Mouse (Mus musculus): Measurements from ENCODE around the gene Rag2. TPM values are rescaled to one million over a fixed set of nuclear protein-coding genes. Genes with fewer than 3 reads are reported as not detected.

The Rag2 gene
- 0.13 TPM in 1 of 2 replicates, not detected in the other for polyA plus RNA-seq (2014; fragmentation: Nextera tagmentation; extraction: Ambion mirVana)

DNA sequence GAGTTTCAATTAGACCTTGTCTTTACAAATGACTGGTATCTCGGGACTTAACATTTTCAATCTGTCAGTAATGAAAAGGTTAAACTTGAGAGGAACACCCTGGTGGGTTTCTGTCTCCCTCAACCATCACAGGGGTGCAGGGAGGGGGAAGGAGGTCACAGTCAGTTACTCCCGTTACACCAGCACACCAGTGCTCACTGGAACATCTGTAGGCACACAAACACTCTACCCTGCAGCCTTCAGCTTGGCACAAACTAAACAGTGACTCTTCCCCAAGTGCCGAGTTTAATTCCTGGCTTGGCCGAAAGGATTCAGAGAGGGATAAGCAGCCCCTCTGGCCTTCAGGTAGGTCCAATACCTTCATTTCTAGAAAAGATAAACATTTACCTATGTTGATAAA is at the start of gene Rag2:
TSS of gene Rag2 (plus strand) at position 193 of the 400 bp plus-strand sequence.
- H3K4me3 ChIP-seq (ENCODE audit: low read depth, low read length), result no peak within 1 kb of the TSS
- DNase-seq (ENCODE audit: low spot score) (no peak), ATAC-seq (ENCODE audit: insufficient number of reproducible peaks, low FRiP score, low TSS enrichment, low read depth) (no peak)
- no peak within 1 kb of the TSS for H3K9ac ChIP-seq (ENCODE audit: low read length)
- H3K36me3 ChIP-seq (ENCODE audit: control insufficient read depth, insufficient read depth, low read length), result no peaks in the 10 kb centered on the region
- H3K9me3 ChIP-seq (ENCODE audit: control insufficient read depth, low read length), result no peaks in the 10 kb centered on the region
- H3K4me2 ChIP-seq (ENCODE audit: low read depth, severe bottlenecking), result no peak within 1 kb of the TSS
- 63% methylated on average over 4 of the region's 4 CpGs for WGBS
- H3K27ac ChIP-seq (replicated peaks; ENCODE audit: low read depth, low read length), result no peak within 1 kb of the TSS
- H3K27me3 ChIP-seq (ENCODE audit: control insufficient read depth, insufficient read depth, low read length), result no peaks in the 10 kb centered on the region
- H3K4me1 ChIP-seq (ENCODE audit: control insufficient read depth, insufficient read depth, low read length), result no peaks in the 10 kb centered on the region

DNA sequence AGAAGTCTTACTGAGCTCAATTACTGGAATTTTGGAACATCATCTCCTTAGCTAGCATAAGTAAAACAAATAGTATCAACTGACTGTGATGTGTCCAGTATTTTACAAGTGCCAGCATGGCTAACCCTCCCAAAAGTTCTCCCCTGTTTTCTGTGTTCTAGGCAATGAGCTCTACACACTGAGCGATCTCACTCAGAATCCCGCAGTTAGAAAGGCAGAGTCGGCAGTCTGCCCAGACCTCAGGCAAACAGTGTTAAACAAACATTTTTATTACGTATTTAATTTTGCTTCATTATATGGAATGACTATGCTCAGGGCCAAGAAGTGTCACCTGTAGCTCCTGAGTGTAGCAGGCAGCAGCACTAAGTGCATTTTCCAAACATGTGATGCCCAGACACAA is 47.3 kb upstream of the Rag2 start:
- H3K27ac ChIP-seq (replicated peaks; ENCODE audit: low read depth, low read length), result no peak overlapping the region
- no peak for ATAC-seq (ENCODE audit: insufficient number of reproducible peaks, low FRiP score, low TSS enrichment, low read depth)

DNA sequence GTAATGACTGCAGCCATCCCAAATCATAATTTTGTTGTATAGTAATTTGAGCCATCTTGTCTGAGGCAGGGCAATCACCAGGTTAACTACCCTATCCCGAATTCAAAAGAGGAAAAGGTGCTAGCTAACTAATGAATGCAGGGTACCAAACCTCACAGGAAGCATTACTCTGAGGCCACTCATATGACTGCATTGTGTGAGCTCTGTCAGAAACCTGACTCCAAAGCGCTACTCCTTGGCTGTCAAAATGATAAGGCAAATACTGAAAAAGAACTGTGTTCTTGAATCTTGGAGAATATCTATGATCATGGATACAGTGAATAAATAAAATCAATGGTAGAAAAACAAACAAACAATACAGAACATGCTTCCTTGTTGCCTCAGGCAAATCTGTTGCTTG is 44.5 kb upstream of the Rag2 start:
- no peak for ATAC-seq (ENCODE audit: insufficient number of reproducible peaks, low FRiP score, low TSS enrichment, low read depth)
- Histone ChIP-seq H3K4me1 (ENCODE audit: control insufficient read depth, insufficient read depth, low read length) (peaks cover 4% of the 10 kb centered on the region; the same call in 1 of the 2 replicates), H3K4me3 (ENCODE audit: low read depth, low read length) (no peak overlapping the region), H3K27ac (replicated peaks; ENCODE audit: low read depth, low read length) (no peak overlapping the region), H3K4me2 (ENCODE audit: low read depth, severe bottlenecking) (no peak overlapping the region), H3K9me3 (ENCODE audit: control insufficient read depth, low read length) (no peaks in the 10 kb centered on the region), H3K36me3 (ENCODE audit: control insufficient read depth, insufficient read depth, low read length) (no peaks in the 10 kb centered on the region), H3K9ac (ENCODE audit: low read length) (no peak overlapping the region), H3K27me3 (ENCODE audit: control insufficient read depth, insufficient read depth, low read length) (no peaks in the 10 kb centered on the region)
- DNase-seq (ENCODE audit: low spot score), result no peak
- whole genome bisulfite sequencing, result 51% methylated on average over 2 of the region's 2 CpGs

More for the DNA sequence above, 47.3 kb upstream of the Rag2 start:
- no peak overlapping the region for H3K9ac ChIP-seq (ENCODE audit: low read length)
- H3K9me3 ChIP-seq (ENCODE audit: control insufficient read depth, low read length), result no peaks in the 10 kb centered on the region
- no peaks in the 10 kb centered on the region for H3K36me3 ChIP-seq (ENCODE audit: control insufficient read depth, insufficient read depth, low read length)
- no peak for DNase-seq (ENCODE audit: low spot score)
- 63% methylated on average over 4 of the region's 4 CpGs for WGBS
- H3K27me3 ChIP-seq (ENCODE audit: control insufficient read depth, insufficient read depth, low read length), result no peaks in the 10 kb centered on the region
- H3K4me1 ChIP-seq (ENCODE audit: control insufficient read depth, insufficient read depth, low read length), result peaks cover 4% of the 10 kb centered on the region; the same call in 1 of the 2 replicates
- H3K4me3 ChIP-seq (ENCODE audit: low read depth, low read length), result no peak overlapping the region
- no peak overlapping the region for H3K4me2 ChIP-seq (ENCODE audit: low read depth, severe bottlenecking)

DNA sequence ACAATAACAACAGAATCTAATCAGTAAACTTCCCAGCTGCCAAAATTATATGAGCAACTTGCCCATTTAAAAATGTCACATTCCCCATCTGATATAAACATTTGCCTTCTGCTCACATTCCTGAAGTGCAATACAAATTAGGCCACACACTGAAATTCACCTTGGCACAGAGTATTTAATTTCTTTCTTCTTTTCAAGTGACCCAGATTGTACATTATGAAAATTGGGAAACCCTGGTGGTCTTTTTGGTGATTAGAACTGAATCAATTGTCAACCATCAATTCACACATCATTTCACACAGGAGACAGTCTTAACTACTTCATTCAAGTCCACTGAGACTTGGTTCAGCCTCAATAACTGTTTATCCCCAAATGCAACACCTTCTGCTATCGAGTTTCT is 44.1 kb upstream of the Rag2 start:
- Histone ChIP-seq H3K27ac (replicated peaks; ENCODE audit: low read depth, low read length) (no peak overlapping the region), H3K4me3 (ENCODE audit: low read depth, low read length) (no peak overlapping the region), H3K9ac (ENCODE audit: low read length) (no peak overlapping the region), H3K4me1 (ENCODE audit: control insufficient read depth, insufficient read depth, low read length) (peaks cover 4% of the 10 kb centered on the region; the same call in 1 of the 2 replicates), H3K27me3 (ENCODE audit: control insufficient read depth, insufficient read depth, low read length) (no peaks in the 10 kb centered on the region), H3K9me3 (ENCODE audit: control insufficient read depth, low read length) (no peaks in the 10 kb centered on the region), H3K36me3 (ENCODE audit: control insufficient read depth, insufficient read depth, low read length) (no peaks in the 10 kb centered on the region), H3K4me2 (ENCODE audit: low read depth, severe bottlenecking) (no peak overlapping the region)
- no peak for DNase-seq (ENCODE audit: low spot score)
- no peak for ATAC-seq (ENCODE audit: insufficient number of reproducible peaks, low FRiP score, low TSS enrichment, low read depth)
- 35% methylated on average over 1 of the region's 1 CpGs for WGBS

DNA sequence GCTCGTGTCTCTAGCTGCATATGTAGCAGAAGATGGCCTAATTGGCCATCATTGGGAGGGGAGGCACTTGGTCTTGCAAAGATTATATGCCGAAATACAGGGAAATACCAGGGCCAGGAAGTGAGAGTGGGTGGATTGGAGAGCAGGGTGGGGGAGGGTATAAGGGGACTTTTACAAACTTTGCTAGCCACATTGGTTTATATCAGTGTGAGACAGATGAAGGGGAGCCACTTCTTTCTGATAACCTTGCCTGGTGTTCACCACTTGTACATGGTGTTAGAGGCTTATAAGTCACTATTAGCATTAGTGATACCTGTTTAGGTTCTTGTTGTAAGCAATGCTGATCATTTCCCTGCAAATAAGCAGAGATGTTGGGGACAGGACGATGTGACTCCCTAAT is 43.5 kb upstream of the Rag2 start:
- Histone ChIP-seq H3K36me3 (ENCODE audit: control insufficient read depth, insufficient read depth, low read length) (no peaks in the 10 kb centered on the region), H3K4me2 (ENCODE audit: low read depth, severe bottlenecking) (no peak overlapping the region), H3K9me3 (ENCODE audit: control insufficient read depth, low read length) (no peaks in the 10 kb centered on the region), H3K4me3 (ENCODE audit: low read depth, low read length) (no peak overlapping the region), H3K27me3 (ENCODE audit: control insufficient read depth, insufficient read depth, low read length) (no peaks in the 10 kb centered on the region), H3K9ac (ENCODE audit: low read length) (no peak overlapping the region), H3K4me1 (ENCODE audit: control insufficient read depth, insufficient read depth, low read length) (peaks cover 4% of the 10 kb centered on the region; the same call in 1 of the 2 replicates), H3K27ac (replicated peaks; ENCODE audit: low read depth, low read length) (no peak overlapping the region)
- DNase-seq (ENCODE audit: low spot score) (no peak), ATAC-seq (ENCODE audit: insufficient number of reproducible peaks, low FRiP score, low TSS enrichment, low read depth) (no peak)
- 66% methylated on average over 3 of the region's 3 CpGs for WGBS

DNA sequence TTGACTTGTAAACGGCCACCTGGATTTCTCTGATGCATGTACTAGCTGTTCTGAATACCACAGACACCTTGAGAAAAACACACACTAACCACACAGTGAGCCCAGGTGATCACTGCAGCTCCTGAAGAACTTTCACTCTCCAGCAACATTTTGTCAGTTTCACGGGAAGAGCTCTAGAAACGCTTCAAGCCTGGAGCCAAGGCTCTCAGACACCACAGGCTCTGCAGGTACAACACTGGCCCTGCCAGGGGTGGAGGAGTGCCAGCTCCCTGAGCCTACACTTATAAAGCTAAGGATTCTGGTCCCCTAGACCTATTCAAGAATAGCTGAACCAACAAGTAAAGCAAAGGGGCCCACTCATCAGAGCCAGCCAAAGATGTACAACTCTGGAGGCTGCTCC is 43.1 kb upstream of the Rag2 start:
- ATAC-seq (ENCODE audit: insufficient number of reproducible peaks, low FRiP score, low TSS enrichment, low read depth) (no peak), DNase-seq (ENCODE audit: low spot score) (no peak)
- no peak overlapping the region for H3K4me3 ChIP-seq (ENCODE audit: low read depth, low read length)
- H3K27ac ChIP-seq (replicated peaks; ENCODE audit: low read depth, low read length), result no peak overlapping the region
- H3K36me3 ChIP-seq (ENCODE audit: control insufficient read depth, insufficient read depth, low read length), result no peaks in the 10 kb centered on the region
- 82% methylated on average over 3 of the region's 3 CpGs for WGBS
- no peaks in the 10 kb centered on the region for H3K9me3 ChIP-seq (ENCODE audit: control insufficient read depth, low read length)
- no peaks in the 10 kb centered on the region for H3K27me3 ChIP-seq (ENCODE audit: control insufficient read depth, insufficient read depth, low read length)
- no peak overlapping the region for H3K9ac ChIP-seq (ENCODE audit: low read length)
- H3K4me1 ChIP-seq (ENCODE audit: control insufficient read depth, insufficient read depth, low read length), result peaks cover 4% of the 10 kb centered on the region; the same call in 1 of the 2 replicates
- H3K4me2 ChIP-seq (ENCODE audit: low read depth, severe bottlenecking), result no peak overlapping the region

DNA sequence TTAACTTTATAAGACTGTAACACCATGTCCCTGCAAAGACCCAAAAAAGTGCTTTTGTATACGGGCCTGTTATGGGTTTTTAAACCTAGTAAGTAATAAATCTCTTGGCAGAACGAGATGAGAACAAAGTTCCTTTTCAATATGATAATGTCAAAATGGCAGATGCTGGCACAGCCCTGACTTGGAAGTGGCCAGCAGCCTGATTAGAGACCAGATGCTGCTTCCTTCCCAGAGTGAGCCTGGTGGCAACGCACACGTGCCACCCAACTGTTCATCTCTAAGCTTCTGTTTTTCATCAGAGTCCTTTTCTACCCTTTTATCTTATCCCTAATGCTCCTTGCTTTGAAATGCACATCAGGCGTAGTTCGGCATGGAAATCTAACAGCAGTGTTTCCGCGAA is 33.2 kb upstream of the Rag2 start:
- peak; percentile 22 for DNase-seq (ENCODE audit: low spot score)
- WGBS, result 34% methylated on average over 8 of the region's 8 CpGs
- peaks cover 11% of the 10 kb centered on the region for H3K4me1 ChIP-seq (ENCODE audit: control insufficient read depth, insufficient read depth, low read length)
- no peak overlapping the region for H3K9ac ChIP-seq (ENCODE audit: low read length)
- H3K4me2 ChIP-seq (ENCODE audit: low read depth, severe bottlenecking), result no peak overlapping the region
- no peaks in the 10 kb centered on the region for H3K36me3 ChIP-seq (ENCODE audit: control insufficient read depth, insufficient read depth, low read length)
- no peak for ATAC-seq (ENCODE audit: insufficient number of reproducible peaks, low FRiP score, low TSS enrichment, low read depth)
- no peak overlapping the region for H3K27ac ChIP-seq (replicated peaks; ENCODE audit: low read depth, low read length)
- no peaks in the 10 kb centered on the region for H3K9me3 ChIP-seq (ENCODE audit: control insufficient read depth, low read length)
- H3K4me3 ChIP-seq (ENCODE audit: low read depth, low read length), result no peak overlapping the region
- no peaks in the 10 kb centered on the region for H3K27me3 ChIP-seq (ENCODE audit: control insufficient read depth, insufficient read depth, low read length)

DNA sequence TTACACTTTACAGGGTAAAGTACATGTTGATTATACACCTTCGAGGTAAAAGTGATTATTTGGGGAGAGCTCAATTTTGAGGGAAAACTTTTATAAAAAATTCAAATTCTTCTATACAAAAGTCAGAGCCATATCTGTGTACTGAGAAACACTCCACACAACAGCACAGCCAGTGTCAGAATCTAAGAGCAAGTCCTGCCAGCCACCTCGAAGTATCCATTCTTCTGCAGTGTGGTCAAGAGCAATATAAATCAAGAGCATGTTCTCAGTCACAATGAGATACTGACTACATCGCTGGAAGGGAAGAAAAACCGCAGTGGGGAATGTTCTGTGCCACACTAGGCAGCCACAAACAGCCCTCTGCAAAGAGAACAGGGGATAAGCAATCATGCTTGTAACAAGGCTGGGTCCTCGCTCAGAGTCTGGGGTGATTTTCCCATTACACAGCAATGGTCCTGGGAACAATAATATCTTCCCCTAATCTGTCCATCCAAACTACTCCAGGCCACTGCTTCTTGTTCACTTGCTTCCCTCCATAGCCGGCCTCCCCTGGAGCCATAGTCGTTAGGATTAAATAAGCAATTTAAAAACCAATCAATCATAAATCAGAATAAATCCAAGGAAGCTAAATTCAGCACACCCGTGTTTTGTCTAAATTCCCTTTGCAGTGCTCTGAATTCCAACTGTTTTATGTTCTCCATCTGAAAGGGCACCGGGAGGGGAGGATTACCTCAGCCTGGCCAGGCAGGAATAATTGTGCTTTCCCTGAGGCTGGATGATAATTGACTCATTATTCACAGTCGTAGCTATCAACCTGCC is 32.3 kb upstream of the Rag2 start:
- Histone ChIP-seq H3K36me3 (ENCODE audit: control insufficient read depth, insufficient read depth, low read length) (no peaks in the 10 kb centered on the region), H3K9ac (ENCODE audit: low read length) (no peak overlapping the region), H3K4me1 (ENCODE audit: control insufficient read depth, insufficient read depth, low read length) (peaks cover 11% of the 10 kb centered on the region), H3K4me2 (ENCODE audit: low read depth, severe bottlenecking) (no peak overlapping the region), H3K4me3 (ENCODE audit: low read depth, low read length) (no peak overlapping the region), H3K27ac (replicated peaks; ENCODE audit: low read depth, low read length) (0 out of 2 replicates have a peak overlapping the region, but pooled peaks have one; percentile 5), H3K27me3 (ENCODE audit: control insufficient read depth, insufficient read depth, low read length) (no peaks in the 10 kb centered on the region), H3K9me3 (ENCODE audit: control insufficient read depth, low read length) (no peaks in the 10 kb centered on the region)
- DNase-seq (ENCODE audit: low spot score), result peak; percentile 39
- peak; percentile 71 for ATAC-seq (ENCODE audit: insufficient number of reproducible peaks, low FRiP score, low TSS enrichment, low read depth)
- 11% methylated on average over 10 of the region's 10 CpGs for WGBS
